Mouse (Mus musculus) MEL-GATA-1-ER (cell line): Measurements from ENCODE around the gene Chaf1a.

ENCODE experiments used
- DNase-seq: peaks from one replicate; pipeline ENCODE4 v3.0.0-alpha.2; 2012; ENCODE audit warnings: low read depth; ENCODE audit errors: extremely low read depth

Chaf1a gene

GRCm38 (mm10) chr17:56116193-56116592 lies 76.0 kb downstream of the Chaf1a start:
- no peak for DNase-seq

DNA sequence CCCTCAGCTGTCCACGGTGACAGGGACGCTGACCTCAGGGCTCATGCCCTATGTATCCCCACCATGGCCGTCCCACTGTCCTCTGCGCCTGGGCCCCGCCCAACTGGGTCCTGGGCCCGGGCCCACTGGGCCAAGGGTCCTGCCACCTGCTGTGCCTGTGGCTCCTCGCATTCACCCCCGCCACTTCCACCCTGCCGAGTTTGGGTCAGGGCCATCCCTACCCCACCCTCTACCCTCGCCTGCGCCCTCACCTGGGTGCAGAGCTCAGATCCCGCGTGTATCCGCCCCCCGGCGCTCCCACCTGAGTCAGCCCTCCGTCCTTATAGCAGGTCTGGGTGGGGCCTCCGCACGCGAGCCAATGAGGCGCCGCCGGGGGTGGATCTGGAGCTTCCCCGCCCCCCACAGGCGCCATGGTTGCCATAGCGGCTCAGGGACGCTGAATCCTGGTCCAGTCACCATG lies 77.0 kb downstream of the Chaf1a start, which contains the start of gene Plin5:
TSS of gene Plin5 (minus strand) at position 346 of the 460 bp plus-strand sequence.
- DNase-seq: no peak

DNA sequence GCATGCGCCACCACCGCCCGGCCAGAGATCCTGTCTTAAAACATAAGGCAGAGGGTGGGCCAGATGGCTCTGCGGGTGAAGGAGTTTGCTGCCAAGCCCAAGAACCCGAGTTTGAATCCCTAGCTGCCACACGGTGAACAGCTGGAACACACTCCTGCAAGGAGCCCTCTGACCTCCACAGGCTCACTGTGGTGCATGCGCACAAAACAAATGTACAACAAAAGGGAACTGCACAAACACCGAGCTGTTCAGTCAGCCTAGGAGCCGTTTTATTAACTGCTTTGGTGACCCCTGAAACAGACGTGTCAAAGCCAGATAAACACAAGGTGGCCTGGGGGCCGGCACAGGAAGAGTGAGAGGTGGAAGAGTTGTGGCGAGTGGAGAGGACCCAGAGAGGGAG lies 79.2 kb downstream of the Chaf1a start:
- DNase-seq: no peak

- no peak for DNase-seq
Observed at GRCm38 (mm10) chr17:56119981-56120880, 80.0 kb downstream of the Chaf1a start.

DNA sequence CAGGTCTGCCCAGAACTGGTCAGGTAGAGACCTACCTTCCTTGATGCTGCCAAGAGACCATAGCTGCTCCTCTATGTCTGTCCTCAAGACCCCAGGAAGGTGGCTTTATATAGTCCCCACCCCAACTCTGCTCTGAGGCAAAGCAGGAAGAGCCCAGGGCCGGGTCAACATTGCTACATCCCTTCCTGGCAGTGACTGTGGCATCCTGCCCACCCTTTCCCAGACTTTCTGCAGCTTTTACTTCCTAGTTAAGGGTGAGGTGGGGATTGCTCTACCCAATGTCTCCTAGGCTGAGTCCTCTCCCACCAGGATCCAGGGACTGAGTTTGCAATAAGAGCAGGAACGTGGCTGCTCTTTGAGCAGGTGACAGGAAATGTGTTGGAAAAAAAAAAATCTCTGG lies 81.6 kb downstream of the Chaf1a start, which contains the start of gene Lrg1:
TSS of gene Lrg1 (minus strand) at position 176 of the 400 bp plus-strand sequence.
- DNase-seq: no peak
